Mouse (Mus musculus): Measurements from ENCODE around the gene Pdzd7. TPM values are rescaled to one million over a fixed set of nuclear protein-coding genes. Genes with fewer than 3 reads are reported as not detected.

The Pdzd7 gene
- polyA plus RNA-seq (2015; fragmentation: Nextera tagmentation; extraction: Ambion mirVana) = 0.17 and 0.21 TPM in 2 replicates

GRCm38 (mm10) chr19:45045651-45046050, at the start of gene Pdzd7:
Gene Pdzd7, minus strand, starts transcription at chr19:45045717.

GRCm38 (mm10) chr19:45074580-45075322, 29.2 kb upstream of the Pdzd7 start, which contains the start of gene Kazald1:
Gene Kazald1, plus strand, starts transcription at chr19:45075241.

GRCm38 (mm10) chr19:45047417-45047934, 2.0 kb upstream of the Pdzd7 start, which contains the start of gene Sfxn3:
Gene Sfxn3, plus strand, starts transcription at chr19:45047503.

GRCm38 (mm10) chr19:45014335-45014971, 31.1 kb downstream of the Pdzd7 start, which contains the start of gene Lzts2:
Gene Lzts2, plus strand, starts transcription at chr19:45014414.

GRCm38 (mm10) chr19:45005957-45006712, 39.4 kb downstream of the Pdzd7 start, which contains the start of gene Mrpl43:
Gene Mrpl43, minus strand, starts transcription at chr19:45006442.

GRCm38 (mm10) chr19:45005444-45005843, 40.1 kb downstream of the Pdzd7 start, which contains the start of gene Twnk:
Gene Twnk, plus strand, starts transcription at chr19:45005663.

GRCm38 (mm10) chr19:44988831-44989566, 56.5 kb downstream of the Pdzd7 start, which contains the start of gene Sema4g:
Gene Sema4g, plus strand, starts transcription at chr19:44989101.

Other genes with a start within 250 kb of the Pdzd7 start
- 20.7 and 24.4 TPM in 2 replicates for gene Slf2, start 114.6 kb downstream of the Pdzd7 start, polyA plus RNA-seq (2015; fragmentation: Nextera tagmentation; extraction: Ambion mirVana)
- gene Sema4g, start 56.6 kb downstream of the Pdzd7 start, polyA plus RNA-seq (2015; fragmentation: Nextera tagmentation; extraction: Ambion mirVana) = 0.06 and 0.18 TPM in 2 replicates
- gene Twnk, start 40.1 kb downstream of the Pdzd7 start, polyA plus RNA-seq (2015; fragmentation: Nextera tagmentation; extraction: Ambion mirVana) = 13.3 and 16.7 TPM in 2 replicates
- 72.1 and 72.3 TPM in 2 replicates for gene Mrpl43, start 39.3 kb downstream of the Pdzd7 start, polyA plus RNA-seq (2015; fragmentation: Nextera tagmentation; extraction: Ambion mirVana)
- gene Lzts2, start 31.3 kb downstream of the Pdzd7 start, polyA plus RNA-seq (2015; fragmentation: Nextera tagmentation; extraction: Ambion mirVana) = 31.4 and 40.7 TPM in 2 replicates
- 11.2 and 13.3 TPM in 2 replicates for gene Sfxn3, start 1.8 kb upstream of the Pdzd7 start, polyA plus RNA-seq (2015; fragmentation: Nextera tagmentation; extraction: Ambion mirVana)
- 2.4 and 5.4 TPM in 2 replicates for gene Kazald1, start 29.5 kb upstream of the Pdzd7 start, polyA plus RNA-seq (2015; fragmentation: Nextera tagmentation; extraction: Ambion mirVana)
- gene Tlx1, start 105.0 kb upstream of the Pdzd7 start, polyA plus RNA-seq (2015; fragmentation: Nextera tagmentation; extraction: Ambion mirVana) = 0.11 and 0.18 TPM in 2 replicates
- gene Lbx1, start 190.1 kb upstream of the Pdzd7 start, polyA plus RNA-seq (2015; fragmentation: Nextera tagmentation; extraction: Ambion mirVana) = 10.6 and 10.9 TPM in 2 replicates

All from skeletal muscle tissue, postnatal 0 days (tissue).